Mouse (Mus musculus): ENCODE measurements around the gene Ush2a. TPM values are rescaled to one million over a fixed set of nuclear protein-coding genes. Genes with fewer than 3 reads are reported as not detected.
A peak's percentile ranks its signal among the peaks of the same experiment; 100 is the strongest.

Gene Ush2a
- polyA plus RNA-seq, 1 experiment from 2014 or later = 0.12 TPM

DNA sequence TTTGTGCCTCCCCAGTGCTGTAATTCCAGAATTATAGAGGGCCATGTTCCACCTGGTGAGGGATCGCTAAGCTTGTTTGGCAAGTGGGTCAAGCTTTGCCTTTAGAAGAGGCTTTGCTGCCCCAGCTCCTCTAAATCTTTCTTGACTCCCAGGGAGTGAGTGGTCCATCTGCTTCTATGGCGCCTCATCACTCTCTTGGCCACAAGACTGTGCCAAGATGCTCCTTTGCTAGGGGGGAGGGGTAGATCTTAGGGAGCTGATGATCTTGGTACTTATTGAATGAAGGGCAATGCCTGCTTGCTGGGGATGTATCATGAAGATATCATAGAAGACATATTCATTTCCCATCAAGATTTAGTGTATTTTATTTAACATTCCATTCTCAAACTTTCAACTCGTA is 279.7 kb downstream of the Ush2a start:
- Histone ChIP-seq H3K4me1 (replicated peaks; ENCODE audit: control insufficient read depth, insufficient read depth, low read length) (no peaks in the 10 kb centered on the region), H3K9ac (ENCODE audit: low read length) (no peak overlapping the region), H3K36me3 (ENCODE audit: control insufficient read depth, insufficient read depth, low read length) (no peaks in the 10 kb centered on the region), H3K4me3 (ENCODE audit: low read depth, low read length) (no peak overlapping the region), H3K4me2 (ENCODE audit: low read depth, low read length, severe bottlenecking) (no peak overlapping the region), H3K9me3 (ENCODE audit: control insufficient read depth, low read length) (no peaks in the 10 kb centered on the region), H3K27ac (ENCODE audit: low read depth, low read length) (no peak overlapping the region), H3K27me3 (ENCODE audit: control insufficient read depth, insufficient read depth, low read length) (no peaks in the 10 kb centered on the region)
- WGBS = 92% methylated on average over 3 of the region's 3 CpGs
- DNase-seq (ENCODE audit: low spot score) (no peak), ATAC-seq (replicated peaks; ENCODE audit: low FRiP score) (no peak)

DNA sequence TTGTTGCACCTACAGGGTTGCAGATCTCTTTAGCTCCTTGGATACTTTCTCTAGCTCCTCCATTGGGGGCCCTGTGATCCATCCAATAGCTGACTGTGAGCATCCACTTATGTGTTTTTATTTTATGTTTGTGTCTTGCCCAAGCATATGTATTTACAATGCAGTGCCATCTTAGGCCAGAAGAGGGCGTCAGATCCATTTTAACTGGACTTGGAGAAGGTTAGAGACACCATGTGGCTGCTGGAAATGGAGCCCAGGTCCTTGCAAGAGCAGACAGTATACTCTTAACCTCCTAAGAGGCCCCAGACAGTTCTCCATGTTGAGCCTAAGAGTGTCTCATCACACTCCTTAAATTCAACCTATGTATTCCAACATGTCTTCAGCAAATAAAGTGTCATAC is 281.5 kb downstream of the Ush2a start:
- no peak overlapping the region for H3K27ac ChIP-seq (ENCODE audit: low read depth, low read length)
- H3K4me2 ChIP-seq (ENCODE audit: low read depth, low read length, severe bottlenecking) = no peak overlapping the region
- no peaks in the 10 kb centered on the region for H3K36me3 ChIP-seq (ENCODE audit: control insufficient read depth, insufficient read depth, low read length)
- H3K4me1 ChIP-seq (replicated peaks; ENCODE audit: control insufficient read depth, insufficient read depth, low read length) = no peaks in the 10 kb centered on the region
- WGBS = 27% methylated on average over 1 of the region's 1 CpGs
- no peak overlapping the region for H3K9ac ChIP-seq (ENCODE audit: low read length)
- no peak overlapping the region for H3K4me3 ChIP-seq (ENCODE audit: low read depth, low read length)
- no peaks in the 10 kb centered on the region for H3K27me3 ChIP-seq (ENCODE audit: control insufficient read depth, insufficient read depth, low read length)
- H3K9me3 ChIP-seq (ENCODE audit: control insufficient read depth, low read length) = no peaks in the 10 kb centered on the region
- DNase-seq (ENCODE audit: low spot score) = no peak
- ATAC-seq (replicated peaks; ENCODE audit: low FRiP score) = no peak

DNA sequence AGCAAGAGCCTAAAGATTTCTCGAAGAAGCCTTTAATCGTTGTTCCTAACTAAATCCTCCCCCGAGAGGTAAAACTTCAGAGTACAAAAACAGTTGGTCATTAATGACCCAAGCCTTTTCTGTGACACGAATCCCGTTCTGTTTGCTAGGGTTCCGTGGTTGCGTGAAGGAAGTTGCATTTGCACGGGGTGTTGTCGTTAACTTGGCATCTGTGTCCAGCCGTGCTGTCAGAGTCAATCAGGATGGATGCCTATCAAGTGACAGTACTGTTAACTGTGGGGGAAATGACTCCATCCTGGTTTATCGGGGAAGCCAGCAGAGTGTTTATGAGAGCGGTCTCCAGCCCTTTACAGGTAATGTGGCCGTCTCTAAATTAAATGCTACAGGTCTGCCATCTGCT is 287.9 kb downstream of the Ush2a start:
- DNase-seq (ENCODE audit: low spot score) (no peak), ATAC-seq (replicated peaks; ENCODE audit: low FRiP score) (no peak)
- Histone ChIP-seq H3K27ac (ENCODE audit: low read depth, low read length) (no peak overlapping the region), H3K9ac (ENCODE audit: low read length) (no peak overlapping the region), H3K9me3 (ENCODE audit: control insufficient read depth, low read length) (no peaks in the 10 kb centered on the region), H3K27me3 (ENCODE audit: control insufficient read depth, insufficient read depth, low read length) (no peaks in the 10 kb centered on the region), H3K4me3 (ENCODE audit: low read depth, low read length) (no peak overlapping the region), H3K4me1 (replicated peaks; ENCODE audit: control insufficient read depth, insufficient read depth, low read length) (no peaks in the 10 kb centered on the region), H3K4me2 (ENCODE audit: low read depth, low read length, severe bottlenecking) (no peak overlapping the region), H3K36me3 (ENCODE audit: control insufficient read depth, insufficient read depth, low read length) (no peaks in the 10 kb centered on the region)
- WGBS = 83% methylated on average over 13 of the region's 13 CpGs

DNA sequence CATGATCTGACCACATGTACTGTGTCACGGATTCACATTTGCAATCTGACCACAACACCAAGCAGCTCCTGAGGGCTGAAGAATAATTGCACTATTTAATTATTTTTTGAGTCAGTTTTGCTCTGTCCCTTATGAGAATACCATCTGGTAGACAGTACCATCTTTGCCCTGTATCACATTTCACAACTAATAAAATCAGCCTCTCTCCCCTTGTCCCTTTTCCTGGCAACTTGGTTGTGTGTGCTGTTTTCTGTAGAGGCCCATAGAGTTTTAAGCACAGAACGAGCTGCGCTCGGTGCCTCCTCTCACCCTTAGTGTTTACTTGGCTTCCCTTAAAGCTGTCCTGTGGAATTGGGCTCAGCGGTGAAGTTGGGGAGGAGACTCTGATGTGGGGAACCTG is 290.0 kb downstream of the Ush2a start:
- Histone ChIP-seq H3K4me1 (replicated peaks; ENCODE audit: control insufficient read depth, insufficient read depth, low read length) (no peaks in the 10 kb centered on the region), H3K27me3 (ENCODE audit: control insufficient read depth, insufficient read depth, low read length) (no peaks in the 10 kb centered on the region), H3K36me3 (ENCODE audit: control insufficient read depth, insufficient read depth, low read length) (no peaks in the 10 kb centered on the region), H3K9me3 (ENCODE audit: control insufficient read depth, low read length) (no peaks in the 10 kb centered on the region), H3K9ac (ENCODE audit: low read length) (no peak overlapping the region), H3K4me2 (ENCODE audit: low read depth, low read length, severe bottlenecking) (no peak overlapping the region), H3K4me3 (ENCODE audit: low read depth, low read length) (no peak overlapping the region), H3K27ac (ENCODE audit: low read depth, low read length) (no peak overlapping the region)
- 93% methylated on average over 5 of the region's 5 CpGs for WGBS
- DNase-seq (ENCODE audit: low spot score) (no peak), ATAC-seq (replicated peaks; ENCODE audit: low FRiP score) (no peak)

DNA sequence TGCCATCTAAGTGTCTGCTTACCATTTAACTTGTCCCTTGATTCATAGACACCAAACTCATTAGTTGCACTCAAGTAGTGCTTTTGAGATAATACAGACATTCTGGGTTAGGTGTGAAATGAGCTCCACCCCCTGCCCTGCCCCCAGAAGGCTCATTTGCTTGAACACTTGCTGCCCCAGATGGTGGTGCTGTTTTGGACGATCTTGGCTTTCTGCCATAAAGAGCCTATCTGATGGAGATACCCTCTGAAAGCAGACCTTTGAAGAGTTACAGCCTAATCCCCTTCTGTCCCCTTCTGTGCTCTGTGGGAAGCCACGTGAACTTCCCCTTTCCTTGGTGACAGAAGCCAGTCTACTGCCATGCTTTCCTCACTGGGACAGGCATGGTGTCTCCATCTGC is 297.1 kb downstream of the Ush2a start:
- DNase-seq (ENCODE audit: low spot score) (no peak), ATAC-seq (replicated peaks; ENCODE audit: low FRiP score) (no peak)
- Histone ChIP-seq H3K4me2 (ENCODE audit: low read depth, low read length, severe bottlenecking) (no peak overlapping the region), H3K9ac (ENCODE audit: low read length) (no peak overlapping the region), H3K27me3 (ENCODE audit: control insufficient read depth, insufficient read depth, low read length) (no peaks in the 10 kb centered on the region), H3K36me3 (ENCODE audit: control insufficient read depth, insufficient read depth, low read length) (no peaks in the 10 kb centered on the region), H3K27ac (ENCODE audit: low read depth, low read length) (no peak overlapping the region), H3K4me3 (ENCODE audit: low read depth, low read length) (no peak overlapping the region), H3K4me1 (replicated peaks; ENCODE audit: control insufficient read depth, insufficient read depth, low read length) (no peaks in the 10 kb centered on the region), H3K9me3 (ENCODE audit: control insufficient read depth, low read length) (no peaks in the 10 kb centered on the region)
- 48% methylated on average over 2 of the region's 2 CpGs for WGBS

DNA sequence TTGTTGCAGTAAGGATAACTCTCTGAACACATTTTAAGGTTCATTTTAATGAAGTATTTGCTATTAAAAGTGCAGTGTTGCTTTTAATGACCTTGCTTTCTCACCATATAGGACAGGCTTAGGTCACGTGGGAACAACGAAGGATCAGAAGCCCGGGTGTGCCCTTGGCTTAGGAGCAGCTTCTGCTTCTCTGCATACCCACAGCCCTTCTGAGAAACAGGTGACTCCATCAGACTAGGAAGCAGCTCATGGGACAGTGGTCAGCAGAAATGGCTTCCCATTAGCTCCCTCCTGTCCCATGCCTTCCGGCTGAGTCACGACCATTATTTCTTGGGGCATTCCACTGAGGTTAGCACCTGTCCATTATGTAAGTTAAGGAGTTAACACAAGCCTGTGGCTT is 304.4 kb downstream of the Ush2a start:
- DNase-seq (ENCODE audit: low spot score) (no peak), ATAC-seq (replicated peaks; ENCODE audit: low FRiP score) (no peak)
- Histone ChIP-seq H3K27ac (ENCODE audit: low read depth, low read length) (no peak overlapping the region), H3K9me3 (ENCODE audit: control insufficient read depth, low read length) (no peaks in the 10 kb centered on the region), H3K4me1 (replicated peaks; ENCODE audit: control insufficient read depth, insufficient read depth, low read length) (no peaks in the 10 kb centered on the region), H3K9ac (ENCODE audit: low read length) (no peak overlapping the region), H3K27me3 (ENCODE audit: control insufficient read depth, insufficient read depth, low read length) (no peaks in the 10 kb centered on the region), H3K4me2 (ENCODE audit: low read depth, low read length, severe bottlenecking) (no peak overlapping the region), H3K36me3 (ENCODE audit: control insufficient read depth, insufficient read depth, low read length) (no peaks in the 10 kb centered on the region), H3K4me3 (ENCODE audit: low read depth, low read length) (no peak overlapping the region)
- 87% methylated on average over 5 of the region's 5 CpGs for WGBS

DNA sequence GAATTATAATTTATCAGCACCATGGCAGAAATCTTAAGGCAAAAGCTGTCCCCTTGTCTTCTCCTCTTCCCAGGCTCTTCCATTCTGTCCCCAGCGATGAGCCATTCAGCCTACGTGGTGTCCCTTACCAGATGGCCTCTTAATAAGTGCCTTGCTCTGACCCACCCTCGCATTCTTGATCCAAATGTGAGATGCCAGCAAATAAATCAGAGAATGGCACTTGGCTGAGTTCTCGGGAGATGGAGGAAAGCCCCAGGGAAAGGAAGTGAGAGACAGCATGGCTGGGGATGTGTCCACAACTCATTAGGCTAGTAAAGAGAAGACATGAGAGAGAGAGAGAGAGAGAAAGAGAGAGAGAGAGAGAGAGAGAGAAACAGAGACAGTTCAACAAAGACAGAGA is 305.7 kb downstream of the Ush2a start:
- Histone ChIP-seq H3K36me3 (ENCODE audit: control insufficient read depth, insufficient read depth, low read length) (no peaks in the 10 kb centered on the region), H3K4me3 (ENCODE audit: low read depth, low read length) (no peak overlapping the region), H3K4me2 (ENCODE audit: low read depth, low read length, severe bottlenecking) (no peak overlapping the region), H3K9ac (ENCODE audit: low read length) (no peak overlapping the region), H3K27ac (ENCODE audit: low read depth, low read length) (no peak overlapping the region), H3K4me1 (replicated peaks; ENCODE audit: control insufficient read depth, insufficient read depth, low read length) (no peaks in the 10 kb centered on the region), H3K9me3 (ENCODE audit: control insufficient read depth, low read length) (no peaks in the 10 kb centered on the region), H3K27me3 (ENCODE audit: control insufficient read depth, insufficient read depth, low read length) (no peaks in the 10 kb centered on the region)
- WGBS = 77% methylated on average over 4 of the region's 4 CpGs
- no peak for ATAC-seq (replicated peaks; ENCODE audit: low FRiP score)
- no peak for DNase-seq (ENCODE audit: low spot score)

DNA sequence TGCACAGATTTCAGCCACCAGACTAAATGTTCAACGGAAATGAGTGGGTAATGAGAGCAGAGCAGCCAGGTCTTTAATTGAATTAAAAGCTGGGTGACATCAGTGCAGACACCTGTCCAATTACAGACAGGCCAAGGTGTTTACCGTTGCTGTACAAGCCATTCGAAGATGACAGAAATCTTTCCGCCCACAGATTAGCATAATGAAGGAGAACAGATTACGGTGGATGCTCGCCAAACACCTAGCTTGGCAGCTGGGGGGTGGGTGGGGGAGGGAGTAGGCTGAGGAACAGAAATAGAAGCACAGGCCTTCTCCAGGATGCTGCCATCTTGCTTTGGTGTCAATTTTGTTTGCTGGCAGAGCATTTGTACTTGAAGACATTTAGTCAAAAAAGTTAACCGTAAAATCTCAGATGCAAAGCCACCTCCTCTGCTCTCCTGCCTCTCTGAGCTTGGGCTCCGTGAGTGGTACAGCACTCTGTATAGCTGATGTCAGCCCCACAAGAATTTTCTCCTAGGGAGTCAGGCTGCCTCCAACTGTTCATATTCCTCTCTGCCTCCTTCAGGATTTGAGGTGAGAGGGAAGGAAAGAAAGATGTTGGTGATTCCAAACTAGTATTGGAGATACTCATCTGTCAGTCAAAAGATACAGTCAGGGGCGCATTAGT is 306.6 kb downstream of the Ush2a start:
- Histone ChIP-seq H3K4me3 (ENCODE audit: low read depth, low read length) (no peak overlapping the region), H3K27me3 (ENCODE audit: control insufficient read depth, insufficient read depth, low read length) (no peaks in the 10 kb centered on the region), H3K36me3 (ENCODE audit: control insufficient read depth, insufficient read depth, low read length) (no peaks in the 10 kb centered on the region), H3K27ac (ENCODE audit: low read depth, low read length) (no peak overlapping the region), H3K4me2 (ENCODE audit: low read depth, low read length, severe bottlenecking) (no peak overlapping the region), H3K4me1 (replicated peaks; ENCODE audit: control insufficient read depth, insufficient read depth, low read length) (no peaks in the 10 kb centered on the region), H3K9me3 (ENCODE audit: control insufficient read depth, low read length) (no peaks in the 10 kb centered on the region), H3K9ac (ENCODE audit: low read length) (no peak overlapping the region)
- ATAC-seq (replicated peaks; ENCODE audit: low FRiP score) = peak; percentile 49; the same call in 1 of the 2 replicates
- no peak for DNase-seq (ENCODE audit: low spot score)
- WGBS = 81% methylated on average over 9 of the region's 9 CpGs

DNA sequence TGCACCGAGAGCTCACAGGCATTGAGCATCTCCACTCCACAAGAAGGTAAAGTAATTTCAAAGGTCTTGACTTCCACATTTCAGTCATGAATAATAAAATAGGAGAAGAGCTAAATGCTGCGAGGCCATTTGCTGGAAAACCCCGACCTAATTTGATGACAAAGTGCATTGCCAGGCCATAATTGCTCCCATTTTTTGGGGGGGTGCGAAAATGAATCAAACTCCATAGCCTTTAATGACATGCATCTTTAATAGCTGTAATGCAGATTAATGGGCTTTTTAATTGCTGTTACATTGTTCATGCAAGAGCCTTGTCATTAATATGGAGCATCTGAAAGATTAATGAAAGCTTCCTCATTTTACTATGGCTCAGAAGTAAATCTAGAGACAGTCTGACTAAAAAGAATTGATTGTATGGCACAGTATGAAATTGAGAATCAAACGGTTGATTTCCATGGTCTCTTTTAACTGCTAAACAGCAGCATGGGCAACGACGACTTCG is 314.5 kb downstream of the Ush2a start:
- Histone ChIP-seq H3K27ac (ENCODE audit: low read depth, low read length) (no peak overlapping the region), H3K27me3 (ENCODE audit: control insufficient read depth, insufficient read depth, low read length) (no peaks in the 10 kb centered on the region), H3K9me3 (ENCODE audit: control insufficient read depth, low read length) (no peaks in the 10 kb centered on the region), H3K4me1 (replicated peaks; ENCODE audit: control insufficient read depth, insufficient read depth, low read length) (no peaks in the 10 kb centered on the region; the same call in 1 of the 2 replicates), H3K36me3 (ENCODE audit: control insufficient read depth, insufficient read depth, low read length) (no peaks in the 10 kb centered on the region), H3K4me3 (ENCODE audit: low read depth, low read length) (no peak overlapping the region), H3K4me2 (ENCODE audit: low read depth, low read length, severe bottlenecking) (no peak overlapping the region), H3K9ac (ENCODE audit: low read length) (no peak overlapping the region)
- ATAC-seq (replicated peaks; ENCODE audit: low FRiP score) (no peak), DNase-seq (ENCODE audit: low spot score) (no peak)
- 74% methylated on average over 8 of the region's 8 CpGs for WGBS

Measured in forebrain, embryonic 11.5 days (tissue).